Mouse (Mus musculus): ENCODE results near the gene Fgfr2.

The Fgfr2 gene

GRCm38 (mm10) chr7:130890871-130891270 lies 2232.3 kb downstream of the Fgfr2 start:
- DNase-seq = no peak

- no peak for DNase-seq
Observed at GRCm38 (mm10) chr7:130887946-130888345, 2235.2 kb downstream of the Fgfr2 start.

- no peak for DNase-seq
Observed at GRCm38 (mm10) chr7:130886246-130886645, 2236.9 kb downstream of the Fgfr2 start.

GRCm38 (mm10) chr7:130884161-130884560 lies 2239.0 kb downstream of the Fgfr2 start:
- DNase-seq = no peak

GRCm38 (mm10) chr7:130867256-130867655 lies 2255.9 kb downstream of the Fgfr2 start:
- peak; percentile 28 for DNase-seq

- DNase-seq = no peak
Observed at GRCm38 (mm10) chr7:130866640-130867039, 2256.5 kb downstream of the Fgfr2 start.

GRCm38 (mm10) chr7:130865613-130866591 lies 2257.2 kb downstream of the Fgfr2 start, which contains the start of gene Plekha1:
Gene Plekha1 (plus strand): TSS chr7:130865756.
- DNase-seq = peak; percentile 97

- DNase-seq = no peak
Observed at GRCm38 (mm10) chr7:130864711-130865110, 2258.4 kb downstream of the Fgfr2 start.

GRCm38 (mm10) chr7:130862501-130862900 lies 2260.6 kb downstream of the Fgfr2 start:
- DNase-seq = peak; percentile 24

GRCm38 (mm10) chr7:130860721-130861142 lies 2262.4 kb downstream of the Fgfr2 start:
- DNase-seq = peak; percentile 48

GRCm38 (mm10) chr7:130859926-130860325 lies 2263.2 kb downstream of the Fgfr2 start:
- no peak for DNase-seq

- no peak for DNase-seq
Observed at GRCm38 (mm10) chr7:130857973-130858372, 2265.2 kb downstream of the Fgfr2 start.

- no peak for DNase-seq
Observed at GRCm38 (mm10) chr7:130855681-130856080, 2267.5 kb downstream of the Fgfr2 start.

GRCm38 (mm10) chr7:130854684-130855292 lies 2268.4 kb downstream of the Fgfr2 start:
- DNase-seq = no peak

GRCm38 (mm10) chr7:130847164-130847718 lies 2275.9 kb downstream of the Fgfr2 start:
- DNase-seq = no peak

GRCm38 (mm10) chr7:130839380-130840100 lies 2283.6 kb downstream of the Fgfr2 start:
- no peak for DNase-seq

GRCm38 (mm10) chr7:130838658-130839025 lies 2284.5 kb downstream of the Fgfr2 start:
- DNase-seq = no peak

GRCm38 (mm10) chr7:130837941-130838657 lies 2285.1 kb downstream of the Fgfr2 start:
- DNase-seq = peak; percentile 78

- peak; percentile 21 for DNase-seq
Observed at GRCm38 (mm10) chr7:130836066-130836465, 2287.1 kb downstream of the Fgfr2 start.

- peak; percentile 58 for DNase-seq
Observed at GRCm38 (mm10) chr7:130834958-130835861, 2287.9 kb downstream of the Fgfr2 start.

- DNase-seq = peak; percentile 69
Observed at GRCm38 (mm10) chr7:130834299-130834698, 2288.9 kb downstream of the Fgfr2 start.
